Mouse (Mus musculus) erythroblast, embryonic 14.5 days (primary cell): Measurements from ENCODE around the gene Gm28043.

Experiments
- GATA1 ChIP-seq: IDR thresholded peaks from 2 replicates; pipeline ENCODE4 v1.6.1; 2012; ENCODE audit warnings: low read length, inconsistent platforms, mixed read lengths
- TAL1 ChIP-seq: IDR thresholded peaks from 3 replicates; pipeline ENCODE4 v1.6.1; 2012; ENCODE audit warnings: low read length, inconsistent platforms, mixed read lengths

- no peak for TF ChIP-seq TAL1
- no peak for TF ChIP-seq GATA1
Measured at GRCm38 (mm10) chr17:29627285-29627684, 12.6 kb downstream of the Gm28043 start.
